Mouse (Mus musculus) heart, postnatal 0 days (tissue): ENCODE measurements around the gene Gjd3.

Source experiments
- CTCF ChIP-seq: IDR thresholded peaks from 2 replicates; pipeline ENCODE4 v1.5.1; 2016; ENCODE audit warnings: antibody characterized with exemption, control low read depth, low read depth
- EP300 ChIP-seq: IDR thresholded peaks from 2 replicates; pipeline ENCODE4 v1.6.1; 2016; ENCODE audit warnings: antibody characterized with exemption, low read depth

- no peak for TF ChIP-seq CTCF
- no peak for TF ChIP-seq EP300
Observed at GRCm38 (mm10) chr11:99006788-99007187, 24.0 kb upstream of the Gjd3 start.
